Mouse (Mus musculus): ENCODE data around the gene Nckap5.

GRCm38 (mm10) chr1:126731691-126732090 is 98.9 kb downstream of the Nckap5 start:
- no peak for TF ChIP-seq CTCF (IDR thresholded peaks at IDR 0.05; ENCODE audit: low read depth)
- no peak for TF ChIP-seq EP300 (IDR thresholded peaks at IDR 0.05; ENCODE audit: low read depth)

All from liver, embryonic 14.5 days (tissue).